Mouse (Mus musculus): Measurements from ENCODE around the gene Zfp988.
"Not testable (repeated sequence)": the region's sequence is repeated elsewhere in the genome, so short reads cannot be mapped to it uniquely, and the experiment has no call there.

The Zfp988 gene

DNA sequence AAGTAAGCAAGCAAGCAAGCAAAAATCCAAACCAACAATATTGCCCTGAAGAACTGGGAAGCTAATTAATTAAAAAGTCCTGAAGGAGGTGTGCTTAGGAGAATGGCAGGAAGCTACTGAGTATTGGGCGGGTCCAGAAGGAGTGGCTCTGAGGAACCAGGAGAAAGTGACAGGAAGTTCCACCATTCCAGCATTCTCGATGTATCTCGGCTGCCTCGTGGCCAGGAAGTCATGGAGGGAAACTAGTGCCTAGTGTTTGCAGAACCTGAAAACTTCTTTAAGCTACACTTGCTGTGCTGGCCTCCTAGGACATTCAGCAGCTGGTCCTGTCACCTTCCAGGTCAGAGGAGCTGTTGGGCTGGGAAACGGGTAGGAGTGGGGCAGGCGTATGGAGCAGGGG, at the start of gene Zfp988:
Zfp988 (plus strand) TSS at position 239 of the 400 bp plus-strand sequence.
- not testable (repeated sequence) for DNase-seq

- DNase-seq: not testable (repeated sequence)
These were observed 42.8 kb upstream of the Zfp988 start for GRCm38 (mm10) chr4:147262708-147263107.

DNA sequence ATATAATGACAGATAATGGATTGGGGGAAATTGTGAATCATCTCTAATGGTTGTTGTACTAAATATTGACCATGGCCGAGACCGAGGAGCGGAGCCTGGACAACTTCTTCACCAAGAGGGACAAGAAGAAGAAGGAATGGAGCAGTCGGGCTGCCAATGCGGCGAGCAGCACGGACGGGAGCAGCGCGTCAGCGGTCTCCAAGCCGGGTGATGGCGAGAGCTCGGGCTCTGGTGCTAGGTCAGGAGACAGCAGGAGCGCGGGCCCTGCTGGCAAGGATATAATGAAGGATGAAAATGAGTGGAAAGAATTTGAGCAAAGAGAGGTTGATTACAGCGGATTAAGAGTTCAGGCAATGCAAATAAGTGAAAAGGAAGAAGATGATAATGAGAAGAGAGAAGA, 38.2 kb upstream of the Zfp988 start:
- DNase-seq: not testable (repeated sequence)

- not testable (repeated sequence) for DNase-seq
These were observed 36.7 kb upstream of the Zfp988 start for GRCm38 (mm10) chr4:147268735-147269134.

DNA sequence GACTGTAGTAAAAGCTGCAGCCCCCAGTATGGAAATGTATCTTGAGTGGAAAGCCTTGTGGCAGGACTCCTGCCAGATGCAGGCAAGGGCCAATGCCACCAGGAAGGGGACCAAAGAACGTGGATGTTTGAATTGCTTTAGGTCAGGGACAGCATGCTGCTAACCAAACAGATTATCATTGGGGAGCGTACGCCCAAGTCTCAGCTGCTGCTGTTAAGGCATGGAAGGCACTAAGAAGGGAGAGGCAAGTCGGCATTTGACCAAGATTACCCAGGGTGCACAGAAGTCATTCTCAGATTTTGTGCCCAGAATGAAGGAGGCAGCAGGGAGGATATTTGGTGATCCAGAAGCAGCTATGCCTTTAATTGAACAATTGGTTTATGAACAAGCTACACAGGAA, 35.4 kb upstream of the Zfp988 start:
- DNase-seq: not testable (repeated sequence)

DNA sequence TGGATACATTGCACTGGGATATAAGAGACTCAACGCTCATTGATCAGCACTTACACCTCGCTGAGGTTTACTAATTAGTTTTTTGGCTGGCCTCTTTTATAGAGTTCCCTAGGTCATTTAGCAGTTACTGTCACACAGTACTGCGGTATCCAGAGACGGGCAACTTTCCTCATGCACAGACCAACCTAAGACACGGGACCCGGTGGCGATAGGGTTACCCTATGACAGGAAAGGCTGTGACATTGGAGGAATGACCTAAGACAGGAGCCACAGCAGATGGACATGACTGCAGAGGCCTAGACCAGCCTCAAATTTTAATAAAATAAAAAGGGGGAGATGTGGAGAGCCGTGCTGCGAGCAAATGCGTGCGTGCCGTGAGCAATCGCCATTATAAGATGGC, 33.9 kb upstream of the Zfp988 start:
- DNase-seq: not testable (repeated sequence)

DNA sequence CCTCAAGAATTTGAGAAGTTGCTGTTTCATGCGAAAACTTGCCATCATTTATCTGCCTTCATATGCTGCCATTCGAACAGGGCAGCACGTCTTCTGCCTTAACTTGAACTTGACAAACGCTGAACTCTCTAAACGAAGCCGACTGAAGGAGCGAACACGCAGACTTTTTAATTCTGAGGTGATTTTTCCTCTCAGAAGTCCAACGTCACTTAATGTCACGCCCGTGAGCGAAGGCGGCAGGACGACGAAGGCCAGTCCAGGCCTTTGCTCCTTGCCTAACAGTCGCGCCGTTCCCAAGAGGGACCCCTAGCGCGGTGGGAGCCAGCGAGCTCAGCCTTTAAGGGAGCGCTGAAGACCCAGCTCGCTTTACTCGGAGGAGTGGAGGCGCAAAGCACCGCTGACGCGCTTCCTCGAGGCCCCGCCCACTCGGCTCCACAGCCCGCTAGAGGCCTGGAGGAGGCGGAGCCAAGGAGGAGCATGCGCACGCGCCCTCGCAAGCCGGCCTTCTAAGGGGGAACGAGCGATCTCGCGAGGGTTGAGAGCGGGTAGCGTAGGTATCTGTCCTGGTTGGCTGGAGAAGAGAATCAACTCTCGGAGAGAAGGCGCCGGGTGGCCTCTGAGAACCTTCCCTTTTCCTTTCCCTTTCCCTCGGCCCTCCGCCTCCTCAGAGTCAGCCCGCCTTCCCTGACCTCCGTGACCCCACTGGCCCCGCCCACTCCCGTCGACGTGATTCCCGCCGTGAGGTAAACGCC, 30.3 kb upstream of the Zfp988 start:
- not testable (repeated sequence) for DNase-seq

- DNase-seq: not testable (repeated sequence)
These were observed 29.7 kb upstream of the Zfp988 start for GRCm38 (mm10) chr4:147275773-147276140.

DNA sequence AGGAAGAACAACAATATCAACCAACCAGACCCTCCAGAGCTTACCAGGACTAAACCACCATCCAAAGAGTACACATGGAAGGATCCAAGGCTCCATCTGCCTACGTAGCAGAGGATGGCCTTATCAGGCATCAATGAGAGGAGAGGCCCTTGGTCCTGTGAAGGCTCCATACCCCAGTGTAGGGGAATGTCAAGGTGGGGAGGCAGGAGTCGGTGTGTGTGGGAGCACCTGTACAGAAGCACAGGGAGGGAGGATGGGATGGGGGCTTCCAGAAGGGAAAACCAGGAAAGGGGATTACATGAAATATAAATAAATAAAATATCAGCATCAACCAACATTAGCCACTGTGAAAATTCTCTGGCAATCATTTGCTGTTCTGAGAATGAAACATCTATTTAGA, 25.1 kb upstream of the Zfp988 start:
- DNase-seq: not testable (repeated sequence)

DNA sequence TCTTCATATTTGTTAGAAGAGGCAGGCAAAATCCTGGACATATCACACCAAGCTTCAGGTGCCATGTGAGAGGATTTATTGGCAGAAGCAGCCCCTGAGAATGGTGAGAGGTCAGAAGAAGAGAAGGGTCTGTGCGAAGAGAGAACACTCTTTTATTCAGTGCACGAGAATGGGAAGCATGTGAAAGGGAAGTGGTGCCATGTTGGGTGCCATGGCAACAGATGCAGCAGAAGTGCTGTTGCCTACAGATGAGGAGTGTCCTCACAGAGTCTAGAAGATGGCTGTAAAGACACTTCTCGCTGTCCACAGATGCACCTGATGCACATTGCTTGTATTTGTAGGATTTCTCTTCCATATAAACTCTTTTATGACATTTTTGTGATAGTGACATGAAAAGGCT, 6.9 kb upstream of the Zfp988 start:
- not testable (repeated sequence) for DNase-seq

DNA sequence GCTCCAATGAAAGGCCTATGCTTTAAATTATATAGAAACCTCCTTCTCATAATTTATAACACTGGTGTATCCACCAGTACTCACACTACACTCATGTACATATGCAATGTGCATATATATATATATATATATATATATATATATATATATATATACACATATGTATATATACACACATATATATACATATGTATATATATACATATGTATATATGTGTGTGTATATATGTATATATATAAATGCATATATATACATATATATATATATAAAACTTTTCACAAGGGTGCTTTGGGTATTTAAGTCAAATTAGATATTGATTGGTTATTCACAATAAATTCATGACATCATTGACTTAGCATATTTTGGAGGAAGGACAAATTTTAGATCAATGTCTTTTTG, 3.1 kb upstream of the Zfp988 start:
- DNase-seq: not testable (repeated sequence)

GRCm38 (mm10) chr4:147335036-147335690, 29.7 kb downstream of the Zfp988 start:
- not testable (repeated sequence) for DNase-seq

GRCm38 (mm10) chr4:147335691-147336367, 30.4 kb downstream of the Zfp988 start:
- DNase-seq: not testable (repeated sequence)

- not testable (repeated sequence) for DNase-seq
These were observed 31.1 kb downstream of the Zfp988 start for GRCm38 (mm10) chr4:147336368-147337195.

GRCm38 (mm10) chr4:147337520-147337919, 32.0 kb downstream of the Zfp988 start:
- DNase-seq: not testable (repeated sequence)

DNA sequence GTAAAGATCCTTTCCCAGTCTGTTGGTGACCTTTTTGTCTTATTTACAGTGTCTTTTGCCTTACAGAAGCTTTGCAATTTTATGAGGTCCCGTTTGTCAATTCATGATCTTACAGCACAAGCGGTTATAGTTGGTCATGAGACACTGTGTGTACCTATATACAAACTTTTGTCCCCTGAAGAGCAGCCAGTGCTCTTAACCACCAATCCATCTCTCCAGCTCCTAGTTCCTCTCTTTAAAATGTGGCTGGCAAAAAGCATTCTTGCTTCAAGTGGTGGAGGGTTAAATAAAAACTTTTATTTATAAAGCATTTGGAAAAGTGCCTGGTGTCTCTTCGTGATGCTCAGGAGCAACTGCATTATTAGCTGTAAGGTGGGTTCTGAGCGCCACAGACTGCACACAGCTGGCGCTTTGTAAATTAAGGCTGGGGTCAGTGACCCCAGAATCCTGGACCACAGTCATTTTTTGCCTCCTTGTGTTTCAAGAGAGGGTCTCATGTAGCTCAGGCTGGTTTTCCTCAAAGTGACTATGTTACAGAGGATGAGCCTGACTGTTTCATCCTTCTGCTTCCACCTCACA, 32.6 kb downstream of the Zfp988 start:
- no peak for DNase-seq

GRCm38 (mm10) chr4:147338706-147339105, 33.2 kb downstream of the Zfp988 start:
- DNase-seq: not testable (repeated sequence)

GRCm38 (mm10) chr4:147339601-147340219, 34.2 kb downstream of the Zfp988 start:
- not testable (repeated sequence) for DNase-seq

GRCm38 (mm10) chr4:147340236-147340635, 34.8 kb downstream of the Zfp988 start:
- DNase-seq: not testable (repeated sequence)

- not testable (repeated sequence) for DNase-seq
These were observed 35.4 kb downstream of the Zfp988 start for GRCm38 (mm10) chr4:147340876-147341275.

DNA sequence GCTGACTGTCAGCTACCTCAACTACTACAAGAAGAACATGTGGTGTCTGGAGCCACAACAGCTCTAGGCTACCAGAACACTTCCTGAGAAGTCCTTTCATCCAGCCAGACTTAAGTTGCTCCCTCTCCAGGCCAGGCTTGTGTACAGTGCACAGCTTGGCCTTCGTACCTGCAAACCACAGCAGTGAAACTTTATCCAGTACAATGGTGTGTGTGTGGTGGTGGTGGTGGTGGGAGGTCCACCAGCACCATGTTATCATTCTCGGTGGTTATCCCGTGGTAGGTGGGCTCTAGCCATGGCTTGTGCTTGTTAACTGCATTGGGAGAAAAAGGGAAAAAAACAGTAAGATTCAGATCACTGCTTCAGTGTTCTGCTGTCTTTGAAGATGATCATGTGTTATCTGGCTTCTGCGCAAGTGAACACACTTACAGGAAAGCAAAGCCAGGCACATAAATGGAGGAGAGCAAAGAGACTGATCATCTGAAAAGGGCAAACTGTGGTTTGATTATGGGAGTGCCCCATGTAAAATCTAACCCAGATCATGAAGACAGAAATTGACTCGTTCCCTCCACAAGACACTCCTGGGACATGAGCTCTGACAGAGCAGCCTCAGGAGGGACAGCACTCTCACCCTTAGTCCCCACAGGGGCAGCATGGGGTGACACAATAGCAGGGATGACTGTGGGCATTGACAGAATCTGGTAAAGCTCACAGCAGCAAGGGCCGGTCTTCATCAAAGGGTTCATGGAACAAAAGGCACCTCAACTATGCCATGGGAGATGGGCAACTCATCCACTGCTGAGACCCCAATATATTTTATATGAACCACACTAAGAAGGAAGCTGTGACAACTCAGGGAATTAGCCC, 37.8 kb downstream of the Zfp988 start:
- DNase-seq: not testable (repeated sequence)

Measured in kidney, adult 18-20 months (tissue).